Mouse (Mus musculus) midbrain, embryonic 16.5 days (tissue): ENCODE results near the gene Trim72. TPM values are rescaled to one million over a fixed set of nuclear protein-coding genes. Genes with fewer than 3 reads are reported as not detected.

Experiments
- ATAC-seq: fragments of 200-750 bp; cut with Nextera tagmentation; 2 replicates; pipeline ENCODE4 v1.8.0; 2017; ENCODE audit warnings: moderate TSS enrichment
- H3K27ac ChIP-seq: fragments of 300-500 bp; sonication (generic); 2 replicates; pipeline ENCODE4 v1.5.1; 2014; ENCODE audit warnings: mild to moderate bottlenecking, low read length, mixed read lengths
- H3K27me3 ChIP-seq: fragments of 300-500 bp; sonication (generic); 2 replicates; pipeline ENCODE4 v1.6.1; 2014; ENCODE audit warnings: low read depth, low read length, mixed read lengths; ENCODE audit not compliant: control insufficient read depth, insufficient read depth
- H3K36me3 ChIP-seq: fragments of 300-500 bp; sonication (generic); 2 replicates; pipeline ENCODE4 v1.6.1; 2014; ENCODE audit warnings: mild to moderate bottlenecking, low read length, moderate library complexity, mixed read lengths; ENCODE audit not compliant: control insufficient read depth, insufficient read depth
- H3K4me1 ChIP-seq: fragments of 300-500 bp; sonication (generic); 2 replicates; pipeline ENCODE4 v1.6.1; 2014; ENCODE audit warnings: mild to moderate bottlenecking, low read length, mixed read lengths; ENCODE audit not compliant: control insufficient read depth, insufficient read depth
- H3K4me2 ChIP-seq: fragments of 300-500 bp; sonication (generic); 2 replicates; pipeline ENCODE4 v1.6.1; 2014; ENCODE audit warnings: mild to moderate bottlenecking, low read length, mixed read lengths
- H3K4me3 ChIP-seq: fragments of 300-500 bp; sonication (generic); 2 replicates; pipeline ENCODE4 v1.5.1; 2014; ENCODE audit warnings: low read depth, mild to moderate bottlenecking, low read length, moderate library complexity, mixed read lengths
- H3K9ac ChIP-seq: fragments of 300-500 bp; sonication (generic); 2 replicates; pipeline ENCODE4 v1.6.1; 2014; ENCODE audit warnings: low read depth, low read length, mixed read lengths
- H3K9me3 ChIP-seq: fragments of 300-500 bp; sonication (generic); replicated peaks from 2 replicates; pipeline ENCODE4 v1.6.1; 2014; ENCODE audit warnings: mild to moderate bottlenecking, low read length, mixed read lengths; ENCODE audit not compliant: control insufficient read depth, poor library complexity, severe bottlenecking
- WGBS: fragments of 180-500 bp; shearing (Covaris S2); extraction: QIAGEN DNeasy Blood & Tissue Kit; methylation state at CpG from one replicate; pipeline ENCODE4 v1.1.7; 2014; 5-methylcytosine and 5-hydroxymethylcytosine counted together
- polyA plus RNA-seq: library from polyadenylated mRNA; unstranded; fragments of >200 nt; fragmentation: Nextera tagmentation; extraction: Ambion mirVana; gene quantifications from 2 replicates; pipeline ENCODE4 v1.2.1, GENCODE M21; 2015

The Trim72 gene
- polyA plus RNA-seq, 1 experiment from 2014 or later: not detected

DNA sequence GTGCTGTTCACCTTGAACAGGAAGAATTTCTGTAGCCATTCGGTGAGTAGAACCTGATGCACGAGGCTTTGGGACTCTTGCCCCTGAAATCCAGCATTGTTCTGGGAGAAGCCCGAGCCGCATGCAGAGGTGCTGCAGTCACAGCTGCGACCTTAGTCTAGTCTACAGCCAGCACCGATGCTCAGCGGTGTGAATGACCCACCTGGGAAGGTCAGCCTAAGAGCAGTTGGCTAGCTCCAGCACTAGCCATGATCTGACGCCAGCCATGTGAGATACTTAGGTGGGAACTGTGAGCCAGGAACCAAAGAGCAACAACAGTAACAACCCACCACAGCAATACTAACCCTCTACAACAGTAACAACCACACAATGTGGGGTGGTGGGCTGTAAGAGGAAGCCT lies 54.1 kb downstream of the Trim72 start:
- Histone ChIP-seq H3K4me3 (no peak overlapping the region), H3K36me3 (no peaks in the 10 kb centered on the region), H3K9ac (no peak overlapping the region), H3K4me2 (no peak overlapping the region), H3K27ac (no peak overlapping the region), H3K9me3 (no peaks in the 10 kb centered on the region), H3K4me1 (no peaks in the 10 kb centered on the region), H3K27me3 (no peaks in the 10 kb centered on the region)
- ATAC-seq: no peak
- WGBS: 84% methylated on average over 8 of the region's 8 CpGs

DNA sequence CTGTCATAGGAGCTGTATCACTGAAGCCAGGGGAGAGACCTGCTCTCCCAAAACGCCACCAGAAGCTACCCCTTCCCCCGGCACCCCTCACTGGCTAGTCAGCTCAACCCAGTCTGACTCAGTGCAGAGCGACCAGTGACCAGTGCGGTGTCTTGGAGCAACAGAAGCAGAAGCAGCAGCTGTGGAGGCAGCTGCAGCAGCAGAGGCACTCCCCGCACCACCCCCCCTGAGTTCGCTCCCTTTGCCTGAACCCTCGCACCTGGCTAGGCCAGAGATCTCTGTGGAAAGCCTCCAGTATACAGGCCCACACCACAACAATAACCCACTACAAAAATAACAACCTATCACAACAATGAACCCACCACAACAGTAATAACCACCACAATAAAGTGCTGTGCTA lies 54.8 kb downstream of the Trim72 start:
- WGBS: 65% methylated on average over 7 of the region's 7 CpGs

DNA sequence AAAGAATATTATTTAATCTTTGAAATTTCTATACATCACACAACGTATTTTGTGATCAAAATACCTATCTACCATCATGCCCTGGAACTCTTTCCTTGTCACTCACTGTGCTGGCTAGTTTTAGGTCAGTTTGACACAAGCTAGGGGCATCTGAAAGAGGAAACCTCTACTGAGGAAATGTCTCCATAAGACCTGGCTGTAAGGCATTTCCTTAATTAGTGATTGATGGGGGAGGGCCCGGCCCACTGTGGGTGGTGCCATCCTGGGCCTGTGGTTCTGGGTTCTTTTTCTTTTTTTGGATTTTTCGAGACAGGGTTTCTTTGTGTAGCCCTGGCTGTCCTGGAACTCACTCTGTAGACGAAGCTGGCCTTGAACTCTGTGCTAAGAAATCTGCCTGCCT lies 55.3 kb downstream of the Trim72 start:
- H3K4me3 ChIP-seq: no peak overlapping the region
- H3K27ac ChIP-seq: no peak overlapping the region
- H3K9ac ChIP-seq: no peak overlapping the region
- no peak for ATAC-seq
- H3K9me3 ChIP-seq: no peaks in the 10 kb centered on the region
- no peaks in the 10 kb centered on the region for H3K4me1 ChIP-seq
- H3K27me3 ChIP-seq: no peaks in the 10 kb centered on the region
- H3K4me2 ChIP-seq: no peak overlapping the region
- WGBS: 84% methylated on average over 4 of the region's 4 CpGs
- no peaks in the 10 kb centered on the region for H3K36me3 ChIP-seq

More for the DNA sequence above, 54.8 kb downstream of the Trim72 start:
- H3K36me3 ChIP-seq: no peaks in the 10 kb centered on the region
- no peaks in the 10 kb centered on the region for H3K4me1 ChIP-seq
- no peak overlapping the region for H3K4me2 ChIP-seq
- H3K27me3 ChIP-seq: no peaks in the 10 kb centered on the region
- H3K9ac ChIP-seq: no peak overlapping the region
- H3K9me3 ChIP-seq: no peaks in the 10 kb centered on the region
- no peak overlapping the region for H3K27ac ChIP-seq
- no peak for ATAC-seq
- no peak overlapping the region for H3K4me3 ChIP-seq

Other genes with a start within 250 kb of the Trim72 start
- gene Orai3, start 234.1 kb upstream of the Trim72 start, polyA plus RNA-seq: 8.8 TPM in 2 replicates
- 12.8 and 18.0 TPM in 2 replicates for gene Setd1a, start 227.3 kb upstream of the Trim72 start, polyA plus RNA-seq
- not detected in 2 replicates for gene Gm49388, start 218.3 kb upstream of the Trim72 start, polyA plus RNA-seq
- gene Hsd3b7, start 203.3 kb upstream of the Trim72 start, polyA plus RNA-seq: 8.4 and 10.3 TPM in 2 replicates
- gene Stx4a, start 179.7 kb upstream of the Trim72 start, polyA plus RNA-seq: 18.3 and 19.7 TPM in 2 replicates
- gene Stx1b, start 179.4 kb upstream of the Trim72 start, polyA plus RNA-seq: 66.5 and 82.2 TPM in 2 replicates
- gene Zfp646, start 127.7 kb upstream of the Trim72 start, polyA plus RNA-seq: 8.3 and 10.6 TPM in 2 replicates
- gene Zfp668, start 127.1 kb upstream of the Trim72 start, polyA plus RNA-seq: 37.8 and 38.8 TPM in 2 replicates
- gene Prss53, start 113.0 kb upstream of the Trim72 start, polyA plus RNA-seq: 1.1 and 1.2 TPM in 2 replicates
- gene Gm21974, start 108.5 kb upstream of the Trim72 start, polyA plus RNA-seq: not detected in 2 replicates
- gene Vkorc1, start 108.3 kb upstream of the Trim72 start, polyA plus RNA-seq: 55.1 and 59.5 TPM in 2 replicates
- 61.3 and 67.1 TPM in 2 replicates for gene Bckdk, start 99.9 kb upstream of the Trim72 start, polyA plus RNA-seq
- gene Kat8, start 91.4 kb upstream of the Trim72 start, polyA plus RNA-seq: 46.9 and 48.3 TPM in 2 replicates
- 0.20 and 0.27 TPM in 2 replicates for gene Prss8, start 73.8 kb upstream of the Trim72 start, polyA plus RNA-seq
- gene Prss36, start 57.2 kb upstream of the Trim72 start, polyA plus RNA-seq: 12.2 and 13.4 TPM in 2 replicates
- gene Fus, start 36.5 kb upstream of the Trim72 start, polyA plus RNA-seq: 283 and 325 TPM in 2 replicates
- 2.3 and 6.9 TPM in 2 replicates for gene Pycard, start 10.1 kb upstream of the Trim72 start, polyA plus RNA-seq
- 0.83 and 0.90 TPM in 2 replicates for gene Itgam, start 58.7 kb downstream of the Trim72 start, polyA plus RNA-seq
- gene Gm49368, start 58.7 kb downstream of the Trim72 start, polyA plus RNA-seq: not detected in 2 replicates
- 0.09 and 0.21 TPM in 2 replicates for gene Itgax, start 125.6 kb downstream of the Trim72 start, polyA plus RNA-seq
- not detected in 2 replicates for gene Itgad, start 150.4 kb downstream of the Trim72 start, polyA plus RNA-seq
- 0.38 TPM in 1 of 2 replicates, not detected in the other for gene Cox6a2, start 202.4 kb downstream of the Trim72 start, polyA plus RNA-seq
- 12.4 and 12.7 TPM in 2 replicates for gene Armc5, start 233.4 kb downstream of the Trim72 start, polyA plus RNA-seq
- gene 9130023H24Rik, start 234.1 kb downstream of the Trim72 start, polyA plus RNA-seq: 6.8 and 7.7 TPM in 2 replicates
- 22.0 and 23.3 TPM in 2 replicates for gene Tgfb1i1, start 242.9 kb downstream of the Trim72 start, polyA plus RNA-seq